Mouse (Mus musculus): ENCODE measurements around the gene Lrrc66. TPM values are rescaled to one million over a fixed set of nuclear protein-coding genes. Genes with fewer than 3 reads are reported as not detected.
"Not testable (repeated sequence)": the region's sequence is repeated elsewhere in the genome, so short reads cannot be mapped to it uniquely, and the experiment has no call there.

The Lrrc66 gene
- polyA plus RNA-seq, 3 experiments from 2014 or later = 0.29 to 1.4 TPM; not detected in 1

GRCm38 (mm10) chr5:73611071-73611470 is 21.3 kb downstream of the Lrrc66 start:
- no peak for ATAC-seq

DNA sequence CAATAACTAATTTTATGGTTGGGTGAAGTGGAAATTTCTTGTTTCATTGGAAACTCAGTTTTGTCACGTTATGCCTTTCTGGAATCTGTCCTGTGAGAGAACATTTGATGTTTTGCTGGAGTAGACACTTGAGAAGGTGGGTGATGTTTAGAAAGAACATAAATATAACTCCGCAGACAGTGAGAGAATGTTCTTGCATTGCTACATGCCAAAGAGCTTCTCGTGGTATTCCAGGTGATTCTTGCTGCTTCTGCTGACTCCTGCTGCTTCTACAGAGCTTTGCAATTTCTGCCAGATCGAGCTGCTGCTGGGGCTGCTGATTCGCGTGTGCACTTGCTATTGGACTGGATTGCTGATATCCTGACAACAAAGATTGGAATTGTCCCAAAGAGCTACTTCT is 27.4 kb downstream of the Lrrc66 start:
- ATAC-seq = no peak

- no peak for ATAC-seq
These were observed 27.8 kb downstream of the Lrrc66 start for GRCm38 (mm10) chr5:73604542-73604941.

- no peak for ATAC-seq
These were observed 29.5 kb downstream of the Lrrc66 start for GRCm38 (mm10) chr5:73602865-73603264.

DNA sequence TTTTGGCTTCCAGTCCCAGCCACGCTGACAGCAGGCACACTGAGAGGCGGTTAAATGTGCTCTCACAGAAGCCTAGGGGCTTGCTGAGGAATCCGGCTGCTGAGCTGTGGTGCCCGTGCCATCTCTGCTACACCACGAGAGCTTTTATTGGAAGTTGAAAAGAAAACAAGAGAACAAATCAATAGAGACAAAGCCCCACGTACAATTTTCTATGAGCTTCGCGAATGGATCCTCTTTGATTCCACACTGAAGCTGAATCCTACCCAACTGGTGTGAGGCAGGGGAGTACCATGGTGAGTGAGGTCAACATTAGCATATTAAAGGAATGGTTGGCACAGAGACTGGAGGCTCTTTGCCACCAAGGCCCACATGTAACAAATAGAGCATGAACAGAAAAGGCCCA is 31.0 kb downstream of the Lrrc66 start:
- ATAC-seq = no peak

DNA sequence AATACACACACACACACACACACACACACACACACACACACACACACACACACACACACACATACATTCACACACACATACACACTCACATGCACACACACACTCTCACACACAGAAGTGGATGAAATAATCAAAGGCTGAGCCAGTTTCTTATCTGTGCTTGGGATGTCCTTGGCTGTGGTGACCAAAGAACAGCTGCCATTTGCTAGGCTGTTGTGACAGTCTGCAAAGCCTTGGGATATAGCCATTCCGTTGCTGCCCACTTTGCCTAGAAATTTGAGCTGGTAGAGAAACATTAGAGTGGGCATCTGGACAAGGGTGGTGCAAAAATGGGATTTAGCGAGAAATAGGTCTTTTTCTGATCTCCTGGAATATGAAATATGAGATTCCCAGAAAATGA is 32.3 kb downstream of the Lrrc66 start:
- ATAC-seq = no peak

DNA sequence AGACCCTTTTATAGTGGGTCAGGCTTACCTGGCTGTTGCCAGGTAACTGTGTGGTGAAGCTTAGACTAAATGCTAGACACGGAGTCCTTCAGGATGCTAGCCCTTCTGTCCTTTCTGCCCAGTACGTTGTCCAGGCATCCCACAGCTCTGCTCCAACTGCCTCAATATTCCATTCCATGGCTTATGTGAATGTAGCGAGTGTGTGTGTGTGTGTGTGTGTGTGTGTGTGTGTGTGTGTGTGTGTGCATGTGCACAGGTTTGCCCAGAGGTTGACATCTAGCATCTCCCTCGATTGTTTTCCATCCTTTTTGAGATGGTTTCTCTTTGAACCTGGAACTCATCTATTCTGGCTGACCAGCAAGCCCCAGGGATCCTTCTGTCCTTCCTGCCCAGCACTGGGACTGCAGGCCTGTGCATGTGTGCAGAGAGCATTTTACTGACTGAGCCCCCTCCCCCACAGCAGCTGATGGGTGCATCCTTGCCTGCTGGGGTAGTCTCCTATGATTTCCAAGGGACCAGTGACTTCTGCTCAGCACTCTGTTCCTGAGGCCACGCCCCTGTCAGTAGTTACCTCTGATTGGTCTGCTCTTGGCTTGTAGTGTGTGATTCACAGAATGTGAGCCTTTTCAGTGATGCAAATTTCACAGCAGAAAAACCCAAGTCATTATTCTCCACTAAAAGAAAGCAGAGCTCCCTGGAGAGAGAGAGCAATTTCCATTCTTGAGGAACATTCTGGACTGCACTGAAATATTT is 33.2 kb downstream of the Lrrc66 start:
- no peak for ATAC-seq

- no peak for ATAC-seq
These were observed 45.2 kb downstream of the Lrrc66 start for GRCm38 (mm10) chr5:73587119-73587518.

DNA sequence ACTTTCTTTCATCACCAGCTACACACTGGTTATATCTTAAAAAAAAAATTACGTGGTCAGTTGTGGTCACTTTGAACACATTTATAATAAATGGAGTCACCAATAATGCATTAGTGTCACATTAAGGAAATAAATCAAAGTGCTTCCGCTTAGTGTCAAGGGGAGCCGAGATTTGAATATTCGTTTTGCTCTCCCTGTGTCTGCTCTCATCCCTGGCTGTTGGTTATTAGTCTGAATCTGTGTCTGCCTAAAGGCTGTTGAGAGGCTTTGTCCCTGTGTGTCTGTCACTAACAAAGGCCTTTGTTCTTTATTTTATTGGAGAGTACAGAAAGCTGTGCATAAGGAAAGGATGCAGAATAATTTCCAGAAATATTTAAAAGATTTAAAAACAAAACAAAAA is 45.7 kb downstream of the Lrrc66 start:
- ATAC-seq = no peak

- no peak for ATAC-seq
These were observed 46.9 kb downstream of the Lrrc66 start for GRCm38 (mm10) chr5:73585212-73586115.

- not testable (repeated sequence) for ATAC-seq
These were observed 48.3 kb downstream of the Lrrc66 start for GRCm38 (mm10) chr5:73584011-73584410.

DNA sequence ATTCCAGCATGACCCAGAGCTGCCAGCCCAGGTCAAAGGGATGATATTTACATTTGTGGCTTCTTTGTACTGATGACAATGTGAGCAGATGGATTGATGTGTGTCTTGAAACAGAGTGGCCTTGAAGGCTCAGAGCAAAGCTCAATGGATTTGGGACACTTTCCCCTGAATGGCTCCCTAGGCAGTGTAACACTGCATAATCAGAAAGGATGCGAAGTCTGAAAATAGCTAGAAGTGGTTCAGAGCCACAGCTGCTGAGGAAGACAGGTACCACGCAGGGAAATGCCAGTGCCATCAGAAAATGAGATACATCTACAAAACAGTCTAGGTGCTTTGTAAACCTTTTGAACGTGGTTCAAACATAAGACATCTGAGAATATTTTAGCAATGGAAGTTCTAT is 54.2 kb downstream of the Lrrc66 start:
- no peak for ATAC-seq

DNA sequence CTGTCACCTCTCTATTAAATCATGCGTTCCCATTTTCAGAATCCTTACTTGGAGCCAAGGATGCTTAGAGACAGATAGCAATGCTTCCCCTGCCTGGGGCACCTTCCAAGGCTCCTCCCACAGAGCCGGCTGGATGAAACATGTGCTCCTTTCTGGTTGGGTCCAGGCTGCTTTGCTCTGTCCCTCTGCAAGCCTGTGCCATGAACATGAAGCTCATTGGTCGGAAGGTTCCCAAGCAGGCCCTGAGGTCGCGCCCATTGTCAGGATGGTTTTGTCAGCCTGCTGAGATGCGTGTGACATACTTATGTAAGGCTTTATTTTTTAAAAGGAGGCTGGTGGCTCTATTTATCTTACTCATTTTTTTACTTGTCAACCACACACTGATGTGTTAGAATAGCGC is 55.6 kb downstream of the Lrrc66 start:
- no peak for ATAC-seq

DNA sequence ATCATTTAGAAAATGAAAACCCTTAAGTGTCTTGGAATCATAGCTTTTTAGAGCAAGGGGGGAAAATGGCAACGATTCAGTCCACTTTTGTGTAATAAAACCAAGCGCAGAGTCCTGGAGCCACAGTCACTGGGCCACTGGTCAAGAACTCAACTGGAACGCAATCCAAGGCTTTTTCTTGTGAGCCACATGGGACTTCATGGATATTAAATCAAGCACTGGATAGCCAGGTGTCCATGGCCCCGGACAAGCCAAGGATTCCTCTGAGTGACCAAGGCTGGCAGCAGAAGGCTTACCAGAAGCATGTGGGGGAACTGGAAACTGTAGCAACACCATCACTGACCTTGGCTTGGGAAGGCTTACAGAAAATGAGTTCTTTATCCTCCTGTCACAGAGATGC is 57.7 kb downstream of the Lrrc66 start:
- ATAC-seq = no peak

- no peak for ATAC-seq
These were observed 58.5 kb downstream of the Lrrc66 start for GRCm38 (mm10) chr5:73573789-73574188.

- ATAC-seq = no peak
These were observed 59.5 kb downstream of the Lrrc66 start for GRCm38 (mm10) chr5:73572846-73573245.

- no peak for ATAC-seq
These were observed 60.8 kb downstream of the Lrrc66 start for GRCm38 (mm10) chr5:73571395-73572156.

DNA sequence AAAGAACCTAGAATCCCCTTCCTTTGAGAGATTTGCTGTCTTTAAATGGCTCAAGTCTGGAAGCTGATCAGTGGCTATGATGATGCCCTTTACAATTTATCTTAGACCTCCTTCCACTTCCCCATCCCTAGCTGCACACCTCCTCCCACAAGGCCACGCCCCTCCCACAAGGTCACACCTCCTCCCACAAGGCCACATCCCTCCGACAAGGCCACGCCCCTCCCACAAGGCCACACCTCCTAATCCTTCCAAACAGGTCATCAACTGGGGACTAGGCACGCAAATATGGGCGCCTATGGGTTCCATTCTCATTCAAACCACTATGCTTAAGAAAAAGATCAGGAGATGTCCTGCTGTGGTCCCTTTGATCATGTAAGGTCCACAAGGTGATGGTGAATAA is 63.1 kb downstream of the Lrrc66 start:
- ATAC-seq = no peak

GRCm38 (mm10) chr5:73566892-73567291 is 65.4 kb downstream of the Lrrc66 start:
- ATAC-seq = no peak

- no peak for ATAC-seq
These were observed 66.2 kb downstream of the Lrrc66 start for GRCm38 (mm10) chr5:73566119-73566518.

DNA sequence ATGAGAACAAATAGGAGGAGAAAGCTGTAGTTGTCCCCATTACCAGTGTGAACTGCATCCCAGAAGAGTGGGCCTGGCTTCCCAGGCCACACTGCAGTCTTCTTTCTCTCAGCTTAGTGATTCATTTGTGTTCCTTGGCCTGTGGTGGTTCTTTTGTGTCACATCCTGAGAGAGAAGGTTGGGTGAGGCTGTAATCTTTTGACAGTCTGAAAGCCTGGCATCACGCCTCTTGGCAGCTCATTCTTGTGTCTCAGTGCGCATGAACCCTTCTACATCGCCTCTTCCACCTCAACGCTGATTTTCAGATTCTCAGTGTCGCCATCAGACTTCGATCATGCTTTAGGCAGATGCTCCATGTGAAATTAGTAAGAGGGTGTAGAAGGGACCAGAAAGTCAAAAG is 68.3 kb downstream of the Lrrc66 start:
- ATAC-seq = no peak

DNA sequence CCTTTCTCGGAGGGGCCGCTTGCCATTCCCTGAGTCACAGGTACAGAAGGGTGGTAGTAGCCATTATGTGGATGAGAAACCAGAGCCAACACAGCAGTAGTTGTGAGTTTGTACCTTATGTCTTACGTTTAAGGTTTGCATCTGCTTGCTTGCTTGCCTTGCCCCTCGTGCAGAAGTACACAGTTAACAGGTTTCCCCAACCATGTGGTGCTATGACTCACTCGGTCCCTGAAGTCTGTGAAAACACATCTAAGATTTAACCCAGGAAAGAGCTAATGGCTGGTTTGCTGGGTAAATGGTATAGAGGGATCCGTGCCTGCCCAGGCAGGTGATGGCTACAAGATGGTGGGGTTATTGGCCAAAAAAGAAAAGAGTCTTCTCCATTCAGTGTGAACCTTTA is 73.6 kb downstream of the Lrrc66 start:
- ATAC-seq = no peak

Measured in inflammation-experienced regulatory T-cells, adult 6 months (primary cell).